In the genomic region with DNA sequence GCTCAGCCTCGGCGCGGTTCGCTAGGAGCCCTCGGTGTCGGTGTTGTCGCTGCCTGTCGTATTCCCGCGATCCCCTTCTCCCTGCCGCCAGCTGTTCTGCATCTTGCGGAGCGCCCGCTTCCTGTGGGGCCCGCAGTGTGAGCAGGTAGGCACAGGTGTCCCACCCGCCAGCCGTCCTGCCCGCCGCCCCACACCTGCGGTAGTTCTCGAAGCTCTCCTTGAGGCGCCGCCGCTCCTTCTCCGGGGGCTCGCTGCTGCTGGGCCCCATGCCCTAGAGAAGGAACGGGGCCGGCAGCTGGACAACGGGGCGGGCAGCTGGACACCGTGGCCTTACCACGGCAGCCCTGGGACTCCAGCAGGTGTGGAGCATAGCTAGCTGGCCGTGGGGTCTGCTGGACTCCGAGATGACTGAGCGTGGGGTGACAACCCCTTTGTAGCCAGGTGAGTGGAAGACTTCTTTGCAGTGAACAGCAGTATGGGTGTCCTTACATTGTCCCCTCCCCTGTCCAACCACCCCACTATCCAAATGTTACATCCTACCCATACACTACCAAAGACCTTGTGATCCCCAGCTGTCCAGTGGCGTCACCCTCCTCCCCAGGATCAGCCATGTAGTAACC, we compare ENCODE assay signal across 8 mouse cellular contexts. TPM values are rescaled to one million over a fixed set of nuclear protein-coding genes. Genes with fewer than 3 reads are reported as not detected.
DNase-seq lines count a peak whose midpoint lies in the region; ATAC-seq and TF ChIP-seq lines count a peak whose summit lies in the region.

No protein-coding gene starts in this region.

- peak overlapping the region; percentile 98 for H3K4me2 ChIP-seq in intestine, postnatal 0 days (replicated peaks; ENCODE audit: low read depth)
- peak overlapping the region; percentile 91 for H3K4me2 ChIP-seq in neural tube, embryonic 12.5 days (replicated peaks)

- ATAC-seq in intestine, postnatal 0 days, result peak; percentile 42
- peak; percentile 52 for ATAC-seq in neural tube, embryonic 12.5 days (ENCODE audit: low FRiP score, low read depth)
- ATAC-seq in inflammation-experienced regulatory T-cells, adult 6 months, result no peak

- no peaks in the 10 kb centered on the region for H3K27me3 ChIP-seq in erythroblast, embryonic 14.5 days (ENCODE audit: control insufficient read depth)
- no peaks in the 10 kb centered on the region for H3K27me3 ChIP-seq in intestine, postnatal 0 days (replicated peaks; ENCODE audit: control insufficient read depth, insufficient read depth, low read length)
- no peaks in the 10 kb centered on the region for H3K27me3 ChIP-seq in neural tube, embryonic 12.5 days (replicated peaks)

- no peak for TF ChIP-seq CTCF in intestine, postnatal 0 days (IDR thresholded peaks at IDR 0.05; ENCODE audit: low read depth)

- peaks cover 30% of the 10 kb centered on the region for H3K4me1 ChIP-seq in erythroblast, embryonic 14.5 days (ENCODE audit: control insufficient read depth)
- H3K4me1 ChIP-seq in intestine, postnatal 0 days (replicated peaks; ENCODE audit: control insufficient read depth, insufficient read depth, low read length), result peaks cover 10% of the 10 kb centered on the region; the same call in 1 of the 2 replicates
- peaks cover 24% of the 10 kb centered on the region for H3K4me1 ChIP-seq in neural tube, embryonic 12.5 days

- WGBS in intestine, postnatal 0 days, result 2% methylated on average over 36 of the region's 36 CpGs
- WGBS in neural tube, embryonic 12.5 days, result 3% methylated on average over 36 of the region's 36 CpGs

- H3K36me3 ChIP-seq in erythroblast, embryonic 14.5 days (ENCODE audit: control insufficient read depth), result peaks cover 22% of the 10 kb centered on the region
- peaks cover 10% of the 10 kb centered on the region; the same call in 1 of the 2 replicates for H3K36me3 ChIP-seq in intestine, postnatal 0 days (ENCODE audit: control insufficient read depth, insufficient read depth)
- H3K36me3 ChIP-seq in neural tube, embryonic 12.5 days, result peaks cover 34% of the 10 kb centered on the region

- H3K9ac ChIP-seq in intestine, postnatal 0 days (ENCODE audit: low read depth, low read length), result peak overlapping the region; percentile 94
- H3K9ac ChIP-seq in neural tube, embryonic 12.5 days, result peak overlapping the region; percentile 87

- peak; percentile 48 for DNase-seq in gastrocnemius, postnatal 10 days
- DNase-seq in gastrocnemius, adult 8-10 months (ENCODE audit: low spot score in 2 of 2), result no peak
- DNase-seq in right cerebral cortex, postnatal 14 days, result peak; percentile 42
- DNase-seq in right cerebral cortex, postnatal 25 days, result no peak

- H3K9me3 ChIP-seq in erythroblast, embryonic 14.5 days (ENCODE audit: control insufficient read depth, low read length), result no peaks in the 10 kb centered on the region
- no peaks in the 10 kb centered on the region for H3K9me3 ChIP-seq in intestine, postnatal 0 days (ENCODE audit: control insufficient read depth)
- H3K9me3 ChIP-seq in neural tube, embryonic 12.5 days, result no peaks in the 10 kb centered on the region

- H3K27ac ChIP-seq in intestine, postnatal 0 days (ENCODE audit: low read depth, low read length), result peak overlapping the region; percentile 41; the same call in 1 of the 2 replicates
- no peak overlapping the region for H3K27ac ChIP-seq in neural tube, embryonic 12.5 days

- H3K4me3 ChIP-seq in erythroblast, embryonic 14.5 days (replicated peaks), result peak overlapping the region; percentile 80
- H3K4me3 ChIP-seq in intestine, postnatal 0 days (ENCODE audit: low read depth, low read length), result peak overlapping the region; percentile 85
- H3K4me3 ChIP-seq in neural tube, embryonic 12.5 days, result peak overlapping the region; percentile 83

RNA-seq across cellular contexts. Expression of a gene that starts 0.5 kb away (rescaled TPM):
- total RNA-seq in gastrocnemius, postnatal 10 days (2021), result 10 to 100 TPM; 18.0 to 18.9 TPM
- 10 to 100 TPM; 19.6 to 21.5 (median 20.6) TPM for total RNA-seq in gastrocnemius, adult 8-10 months (2022)
- 1.4 TPM in 2 replicates for polyA plus RNA-seq in erythroblast, embryonic 14.5 days (2012)
- 16.4 and 17.0 TPM in 2 replicates for polyA plus RNA-seq in intestine, postnatal 0 days (2015; fragmentation: Nextera tagmentation; extraction: Ambion mirVana)
- polyA plus RNA-seq in neural tube, embryonic 12.5 days (2016; fragmentation: Nextera tagmentation; extraction: Ambion mirVana), result 36.1 and 36.3 TPM in 2 replicates
- 1 to 10 TPM; 7.6 to 8.7 (median 7.6) TPM for polyA plus RNA-seq in inflammation-experienced regulatory T-cells, adult 6 months (2017; shearing (Covaris generic))

RNA-seq across cellular contexts. Expression of a gene that starts 8.3 kb away (rescaled TPM):
- 1 to 10 TPM in 1 of 2 experiments, under 1 TPM in 1; 0.82 to 1.5 TPM for total RNA-seq in gastrocnemius, postnatal 10 days (2021)
- under 1 TPM; 0.22 to 0.51 (median 0.47) TPM for total RNA-seq in gastrocnemius, adult 8-10 months (2022)
- 0.20 and 0.22 TPM in 2 replicates for polyA plus RNA-seq in erythroblast, embryonic 14.5 days (2012)
- 0.26 and 0.33 TPM in 2 replicates for polyA plus RNA-seq in intestine, postnatal 0 days (2015; fragmentation: Nextera tagmentation; extraction: Ambion mirVana)
- 1.0 and 1.7 TPM in 2 replicates for polyA plus RNA-seq in neural tube, embryonic 12.5 days (2016; fragmentation: Nextera tagmentation; extraction: Ambion mirVana)
- polyA plus RNA-seq in inflammation-experienced regulatory T-cells, adult 6 months (2017; shearing (Covaris generic)), result 1 to 10 TPM in 2 of 3 experiments, under 1 TPM in 1; 0.53 to 2.1 (median 1.1) TPM

RNA-seq across cellular contexts. Expression of a gene that starts 28.1 kb away (rescaled TPM):
- 10 to 100 TPM; 11.1 to 14.5 TPM for total RNA-seq in gastrocnemius, postnatal 10 days (2021)
- 1 to 10 TPM; 3.0 to 8.2 (median 4.9) TPM for total RNA-seq in gastrocnemius, adult 8-10 months (2022)
- 1.6 and 2.3 TPM in 2 replicates for polyA plus RNA-seq in erythroblast, embryonic 14.5 days (2012)
- polyA plus RNA-seq in intestine, postnatal 0 days (2015; fragmentation: Nextera tagmentation; extraction: Ambion mirVana), result 5.6 and 6.7 TPM in 2 replicates
- 33.4 and 34.6 TPM in 2 replicates for polyA plus RNA-seq in neural tube, embryonic 12.5 days (2016; fragmentation: Nextera tagmentation; extraction: Ambion mirVana)
- polyA plus RNA-seq in inflammation-experienced regulatory T-cells, adult 6 months (2017; shearing (Covaris generic)), result 10 to 100 TPM; 15.6 to 43.4 (median 39.6) TPM

RNA-seq across cellular contexts. Expression of a gene that starts 36.7 kb away (rescaled TPM):
- 10 to 100 TPM; 25.7 to 35.3 TPM for total RNA-seq in gastrocnemius, postnatal 10 days (2021)
- 10 to 100 TPM; 17.8 to 28.0 (median 24.8) TPM for total RNA-seq in gastrocnemius, adult 8-10 months (2022)
- polyA plus RNA-seq in erythroblast, embryonic 14.5 days (2012), result 4.4 and 5.4 TPM in 2 replicates
- 45.6 and 49.3 TPM in 2 replicates for polyA plus RNA-seq in intestine, postnatal 0 days (2015; fragmentation: Nextera tagmentation; extraction: Ambion mirVana)
- 177 and 180 TPM in 2 replicates for polyA plus RNA-seq in neural tube, embryonic 12.5 days (2016; fragmentation: Nextera tagmentation; extraction: Ambion mirVana)
- 10 to 100 TPM; 35.3 to 57.5 (median 44.3) TPM for polyA plus RNA-seq in inflammation-experienced regulatory T-cells, adult 6 months (2017; shearing (Covaris generic))

RNA-seq across cellular contexts. Expression of a gene that starts 36.7 kb away (rescaled TPM):
- total RNA-seq in gastrocnemius, postnatal 10 days (2021), result 100 to 1,000 TPM; 124 to 146 TPM
- total RNA-seq in gastrocnemius, adult 8-10 months (2022), result 100 to 1,000 TPM; 132 to 147 (median 133) TPM
- 12.5 and 18.3 TPM in 2 replicates for polyA plus RNA-seq in erythroblast, embryonic 14.5 days (2012)
- polyA plus RNA-seq in intestine, postnatal 0 days (2015; fragmentation: Nextera tagmentation; extraction: Ambion mirVana), result 46.4 and 47.6 TPM in 2 replicates
- polyA plus RNA-seq in neural tube, embryonic 12.5 days (2016; fragmentation: Nextera tagmentation; extraction: Ambion mirVana), result 113 and 115 TPM in 2 replicates
- polyA plus RNA-seq in inflammation-experienced regulatory T-cells, adult 6 months (2017; shearing (Covaris generic)), result 10 to 100 TPM; 82.4 to 88.4 (median 82.9) TPM

Comparison
In these comparisons a context has a peak if more than half of its experiments do, and no peak if none do; other contexts are left out.
1. DNase-seq: peak in gastrocnemius, postnatal 10 days (single experiment) and right cerebral cortex, postnatal 14 days (single experiment); none in gastrocnemius, adult 8-10 months (0 of 2) and right cerebral cortex, postnatal 25 days (single experiment).
2. Peak in every context shown above with its lines, with median percentiles within 50 percentile points of each other: H3K4me3 ChIP-seq.